Mouse (Mus musculus): ENCODE results near the gene Chaf1b. TPM values are rescaled to one million over a fixed set of nuclear protein-coding genes. Genes with fewer than 3 reads are reported as not detected.

Gene Chaf1b
- polyA plus RNA-seq, 1 experiment from 2014 or later = 109 TPM

- H3K9me3 ChIP-seq = no peaks in the 10 kb centered on the region
- H3K4me1 ChIP-seq (replicated peaks) = peaks cover 23% of the 10 kb centered on the region
- 18% methylated on average over 16 of the region's 16 CpGs for WGBS
- DNase-seq (ENCODE audit: low spot score) = peak; percentile 81
- peak overlapping the region; percentile 17; the same call in 1 of the 2 replicates for H3K27ac ChIP-seq
- peaks cover 42% of the 10 kb centered on the region for H3K27me3 ChIP-seq (ENCODE audit: insufficient read depth, poor library complexity, severe bottlenecking)
- H3K4me3 ChIP-seq = peak overlapping the region; percentile 38
- no peaks in the 10 kb centered on the region for H3K36me3 ChIP-seq
These were observed 54.7 kb downstream of the Chaf1b start for GRCm38 (mm10) chr16:93938400-93938846.

- no peak overlapping the region for H3K4me3 ChIP-seq
- H3K27me3 ChIP-seq (ENCODE audit: insufficient read depth, poor library complexity, severe bottlenecking) = peaks cover 32% of the 10 kb centered on the region
- H3K9me3 ChIP-seq = no peaks in the 10 kb centered on the region
- no peak for DNase-seq (ENCODE audit: low spot score)
- H3K36me3 ChIP-seq = no peaks in the 10 kb centered on the region
- H3K4me1 ChIP-seq (replicated peaks) = peaks cover 18% of the 10 kb centered on the region; the same call in 1 of the 2 replicates
- WGBS = 64% methylated on average over 4 of the region's 4 CpGs
- H3K27ac ChIP-seq = no peak overlapping the region
These were observed 56.3 kb downstream of the Chaf1b start for GRCm38 (mm10) chr16:93939961-93940360.

- 79% methylated on average over 10 of the region's 10 CpGs for WGBS
- peaks cover 14% of the 10 kb centered on the region for H3K27me3 ChIP-seq (ENCODE audit: insufficient read depth, poor library complexity, severe bottlenecking)
- H3K4me1 ChIP-seq (replicated peaks) = peaks cover 18% of the 10 kb centered on the region; the same call in 1 of the 2 replicates
- no peak overlapping the region for H3K27ac ChIP-seq
- no peak for DNase-seq (ENCODE audit: low spot score)
- no peak overlapping the region for H3K4me3 ChIP-seq
- no peaks in the 10 kb centered on the region for H3K36me3 ChIP-seq
- H3K9me3 ChIP-seq = no peaks in the 10 kb centered on the region
These were observed 58.3 kb downstream of the Chaf1b start for GRCm38 (mm10) chr16:93941781-93942567.

DNA sequence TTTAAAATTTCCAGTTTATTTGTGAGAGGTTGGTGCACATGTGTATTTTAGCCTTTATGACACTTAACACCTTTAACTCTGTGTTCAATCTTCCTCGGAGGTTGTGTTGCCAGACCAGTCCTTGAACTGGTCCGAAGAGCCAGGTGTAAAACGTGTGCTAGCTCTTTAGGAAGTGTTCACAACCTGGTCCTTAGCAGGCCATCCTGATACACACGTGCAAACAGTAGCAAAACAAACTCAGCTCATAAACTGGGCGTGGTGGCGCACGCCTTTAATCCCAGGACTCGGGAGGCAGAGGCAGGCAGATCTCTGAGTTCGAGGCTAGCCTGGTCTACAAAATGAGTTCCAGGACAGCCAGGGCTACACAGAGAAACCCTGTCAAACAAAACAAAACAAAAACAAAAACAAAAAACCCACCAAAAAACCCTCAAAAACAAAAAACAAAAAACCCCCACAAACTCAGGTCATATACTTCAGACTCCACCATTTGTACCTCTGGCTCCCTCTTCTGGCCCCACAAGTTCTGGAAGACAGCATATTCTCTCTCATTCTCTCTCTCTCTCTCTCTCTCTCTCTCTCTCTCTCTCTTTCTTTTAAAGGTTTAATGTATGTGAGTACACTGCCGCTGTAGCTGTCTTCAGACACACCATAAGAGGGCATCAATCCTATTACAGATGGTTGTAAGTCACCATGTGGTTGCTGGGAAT is 59.2 kb downstream of the Chaf1b start:
- Histone ChIP-seq H3K9me3 (no peaks in the 10 kb centered on the region), H3K36me3 (no peaks in the 10 kb centered on the region), H3K27me3 (ENCODE audit: insufficient read depth, poor library complexity, severe bottlenecking) (peaks cover 6% of the 10 kb centered on the region; the same call in 1 of the 2 replicates), H3K27ac (no peak overlapping the region), H3K4me3 (no peak overlapping the region), H3K4me1 (replicated peaks) (peaks cover 18% of the 10 kb centered on the region; the same call in 1 of the 2 replicates)
- no peak for DNase-seq (ENCODE audit: low spot score)
- 92% methylated on average over 10 of the region's 10 CpGs for WGBS

DNA sequence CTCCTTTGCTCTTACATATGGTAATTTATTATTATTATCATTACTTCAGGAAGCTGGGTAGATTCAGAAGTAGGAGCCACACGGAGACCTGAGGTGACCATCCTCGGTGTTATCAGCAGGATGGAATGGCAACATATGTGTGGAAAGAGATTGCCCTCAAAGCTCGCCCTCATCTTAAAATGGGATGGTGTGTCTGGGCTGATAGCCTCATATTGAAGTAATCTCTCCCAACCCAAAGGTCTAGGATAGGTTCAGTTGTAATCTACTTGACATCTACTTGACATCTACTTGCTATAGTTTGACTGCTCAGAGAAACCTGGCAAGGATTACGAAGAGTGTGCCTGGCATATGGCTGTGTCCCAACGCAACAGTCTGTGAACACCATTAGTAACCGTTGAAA is 60.6 kb downstream of the Chaf1b start:
- H3K9me3 ChIP-seq = no peaks in the 10 kb centered on the region
- H3K36me3 ChIP-seq = no peaks in the 10 kb centered on the region
- H3K27me3 ChIP-seq (ENCODE audit: insufficient read depth, poor library complexity, severe bottlenecking) = peaks cover 6% of the 10 kb centered on the region; the same call in 1 of the 2 replicates
- peaks cover 18% of the 10 kb centered on the region; the same call in 1 of the 2 replicates for H3K4me1 ChIP-seq (replicated peaks)
- DNase-seq (ENCODE audit: low spot score) = no peak
- 87% methylated on average over 6 of the region's 6 CpGs for WGBS
- H3K27ac ChIP-seq = no peak overlapping the region
- H3K4me3 ChIP-seq = no peak overlapping the region

- Histone ChIP-seq H3K27ac (no peak overlapping the region), H3K4me3 (no peak overlapping the region), H3K4me1 (replicated peaks) (peaks cover under 1% of the 10 kb centered on the region; the same call in 1 of the 2 replicates), H3K36me3 (no peaks in the 10 kb centered on the region), H3K9me3 (no peaks in the 10 kb centered on the region), H3K27me3 (ENCODE audit: insufficient read depth, poor library complexity, severe bottlenecking) (peaks cover 9% of the 10 kb centered on the region; the same call in 1 of the 2 replicates)
- DNase-seq (ENCODE audit: low spot score) = no peak
- 91% methylated on average over 4 of the region's 4 CpGs for WGBS
These were observed 63.7 kb downstream of the Chaf1b start for GRCm38 (mm10) chr16:93947396-93947795.

Other genes with a start within 250 kb of the Chaf1b start
- gene Cbr3, start 200.7 kb upstream of the Chaf1b start, polyA plus RNA-seq (2016; fragmentation: Nextera tagmentation; extraction: Ambion mirVana) = 1.3 and 1.5 TPM in 2 replicates
- 12.0 and 20.2 TPM in 2 replicates for gene Dop1b, start 172.0 kb upstream of the Chaf1b start, polyA plus RNA-seq (2016; fragmentation: Nextera tagmentation; extraction: Ambion mirVana)
- gene Morc3, start 51.8 kb upstream of the Chaf1b start, polyA plus RNA-seq (2016; fragmentation: Nextera tagmentation; extraction: Ambion mirVana) = 24.7 and 29.2 TPM in 2 replicates
- not detected in 2 replicates for gene Cldn14, start 124.9 kb downstream of the Chaf1b start, polyA plus RNA-seq (2016; fragmentation: Nextera tagmentation; extraction: Ambion mirVana)
- 0.25 and 0.27 TPM in 2 replicates for gene Sim2, start 201.0 kb downstream of the Chaf1b start, polyA plus RNA-seq (2016; fragmentation: Nextera tagmentation; extraction: Ambion mirVana)